Mouse (Mus musculus) heart, adult 2 months (tissue): ENCODE measurements around the gene Zic4.

ENCODE experiments used
- CTCF ChIP-seq: fragments of 200-600 bp; IDR thresholded peaks from 2 replicates; pipeline ENCODE4 v1.8.1; 2022; ENCODE audit warnings: antibody characterized with exemption, mild to moderate bottlenecking, moderate library complexity
- EP300 ChIP-seq: fragments of 200-500 bp; IDR thresholded peaks from 2 replicates; pipeline ENCODE4 v1.6.1; 2011; ENCODE audit warnings: low read depth, low read length, control low read depth; ENCODE audit not compliant: insufficient read depth
- POLR2A ChIP-seq: fragments of 200-500 bp; IDR thresholded peaks from 2 replicates; pipeline ENCODE4 v1.6.1; 2011; ENCODE audit warnings: mild to moderate bottlenecking, low read depth, low read length, control low read depth; ENCODE audit not compliant: insufficient read depth

- TF ChIP-seq CTCF (no peak), EP300 (no peak), POLR2A (no peak)
Observed at GRCm38 (mm10) chr9:91386502-91386890, 24.3 kb downstream of the Zic4 start.
